Mouse (Mus musculus): ENCODE results near the gene Ccdc34. TPM values are rescaled to one million over a fixed set of nuclear protein-coding genes. Genes with fewer than 3 reads are reported as not detected.
A peak's percentile ranks its signal among the peaks of the same experiment; 100 is the strongest.

Gene Ccdc34
- total RNA-seq, 2 experiments from 2014 or later: 11.9 to 13.3 TPM

GRCm38 (mm10) chr2:110042861-110043760 lies 25.5 kb downstream of the Ccdc34 start:
- TF ChIP-seq CTCF (IDR thresholded peaks at IDR 0.05): no peak
- no peak overlapping the region for H3K4me3 ChIP-seq
- no peak overlapping the region for H3K27ac ChIP-seq
- no peak for DNase-seq (ENCODE audit: extremely low spot score in 1 of 2, low spot score in 2 of 2)
- intact Hi-C loops (cut with DNase I): no loop called here

GRCm38 (mm10) chr2:110058424-110058823 lies 40.8 kb downstream of the Ccdc34 start:
- DNase-seq (ENCODE audit: extremely low spot score in 1 of 2, low spot score in 2 of 2): no peak
- H3K27ac ChIP-seq: no peak overlapping the region
- intact Hi-C loops (cut with DNase I): no loop called here
- no peak overlapping the region for H3K4me3 ChIP-seq
- no peak for TF ChIP-seq CTCF (IDR thresholded peaks at IDR 0.05)

GRCm38 (mm10) chr2:110063131-110063530 lies 45.5 kb downstream of the Ccdc34 start:
- DNase-seq (ENCODE audit: extremely low spot score in 1 of 2, low spot score in 2 of 2): no peak
- TF ChIP-seq CTCF (IDR thresholded peaks at IDR 0.05): peak; percentile 41
- intact Hi-C loops (cut with DNase I): loop anchor here (5.0 kb wide), 1 partner anchor 144 kb away; no protein-coding TSS in a partner anchor
- Histone ChIP-seq H3K27ac (no peak overlapping the region), H3K4me3 (no peak overlapping the region)

GRCm38 (mm10) chr2:110068916-110069315 lies 51.3 kb downstream of the Ccdc34 start:
- no peak for DNase-seq (ENCODE audit: extremely low spot score in 1 of 2, low spot score in 2 of 2)
- TF ChIP-seq CTCF (IDR thresholded peaks at IDR 0.05): no peak
- Histone ChIP-seq H3K27ac (no peak overlapping the region), H3K4me3 (no peak overlapping the region)
- intact Hi-C loops (cut with DNase I): no loop called here

GRCm38 (mm10) chr2:110073023-110073422 lies 55.4 kb downstream of the Ccdc34 start:
- intact Hi-C loops (cut with DNase I): no loop called here
- no peak for TF ChIP-seq CTCF (IDR thresholded peaks at IDR 0.05)

GRCm38 (mm10) chr2:110074646-110075452 lies 57.2 kb downstream of the Ccdc34 start:
- TF ChIP-seq CTCF (IDR thresholded peaks at IDR 0.05): no peak
- intact Hi-C loops (cut with DNase I): no loop called here
- Histone ChIP-seq H3K4me3 (no peak overlapping the region), H3K27ac (no peak overlapping the region)
- DNase-seq (ENCODE audit: extremely low spot score in 1 of 2, low spot score in 2 of 2): no peak

More at GRCm38 (mm10) chr2:110073023-110073422, 55.4 kb downstream of the Ccdc34 start:
- no peak for DNase-seq (ENCODE audit: extremely low spot score in 1 of 2, low spot score in 2 of 2)
- Histone ChIP-seq H3K4me3 (no peak overlapping the region), H3K27ac (no peak overlapping the region)

GRCm38 (mm10) chr2:110077240-110077639 lies 59.6 kb downstream of the Ccdc34 start:
- Histone ChIP-seq H3K27ac (no peak overlapping the region), H3K4me3 (no peak overlapping the region)
- intact Hi-C loops (cut with DNase I): no loop called here
- DNase-seq (ENCODE audit: extremely low spot score in 1 of 2, low spot score in 2 of 2): no peak
- no peak for TF ChIP-seq CTCF (IDR thresholded peaks at IDR 0.05)

GRCm38 (mm10) chr2:110077655-110078054 lies 60.0 kb downstream of the Ccdc34 start:
- no peak overlapping the region for H3K4me3 ChIP-seq
- TF ChIP-seq CTCF (IDR thresholded peaks at IDR 0.05): no peak
- no peak for DNase-seq (ENCODE audit: extremely low spot score in 1 of 2, low spot score in 2 of 2)
- H3K27ac ChIP-seq: no peak overlapping the region
- intact Hi-C loops (cut with DNase I): no loop called here

- Histone ChIP-seq H3K4me3 (no peak overlapping the region), H3K27ac (no peak overlapping the region)
- DNase-seq (ENCODE audit: extremely low spot score in 1 of 2, low spot score in 2 of 2): no peak
- intact Hi-C loops (cut with DNase I): no loop called here
- TF ChIP-seq CTCF (IDR thresholded peaks at IDR 0.05): no peak
Measured at GRCm38 (mm10) chr2:110080532-110080931, 62.9 kb downstream of the Ccdc34 start.

- DNase-seq (ENCODE audit: extremely low spot score in 1 of 2, low spot score in 2 of 2): no peak
- intact Hi-C loops (cut with DNase I): no loop called here
- Histone ChIP-seq H3K4me3 (no peak overlapping the region), H3K27ac (no peak overlapping the region)
- no peak for TF ChIP-seq CTCF (IDR thresholded peaks at IDR 0.05)
Measured at GRCm38 (mm10) chr2:110082975-110083374, 65.4 kb downstream of the Ccdc34 start.

GRCm38 (mm10) chr2:110085701-110086143 lies 68.1 kb downstream of the Ccdc34 start:
- DNase-seq (ENCODE audit: extremely low spot score in 1 of 2, low spot score in 2 of 2): no peak
- TF ChIP-seq CTCF (IDR thresholded peaks at IDR 0.05): no peak
- Histone ChIP-seq H3K27ac (no peak overlapping the region), H3K4me3 (no peak overlapping the region)
- intact Hi-C loops (cut with DNase I): no loop called here

GRCm38 (mm10) chr2:110114133-110114532 lies 96.5 kb downstream of the Ccdc34 start:
- intact Hi-C loops (cut with DNase I): no loop called here
- no peak for TF ChIP-seq CTCF (IDR thresholded peaks at IDR 0.05)
- H3K4me3 ChIP-seq: no peak overlapping the region
- no peak overlapping the region for H3K27ac ChIP-seq
- DNase-seq (ENCODE audit: extremely low spot score in 1 of 2, low spot score in 2 of 2): no peak
